Mouse (Mus musculus): ENCODE data around the gene Nxpe4. TPM values are rescaled to one million over a fixed set of nuclear protein-coding genes. Genes with fewer than 3 reads are reported as not detected.

Nxpe4 gene
- total RNA-seq (2023): 100 to 1,000 TPM; 134 to 142 TPM

DNA sequence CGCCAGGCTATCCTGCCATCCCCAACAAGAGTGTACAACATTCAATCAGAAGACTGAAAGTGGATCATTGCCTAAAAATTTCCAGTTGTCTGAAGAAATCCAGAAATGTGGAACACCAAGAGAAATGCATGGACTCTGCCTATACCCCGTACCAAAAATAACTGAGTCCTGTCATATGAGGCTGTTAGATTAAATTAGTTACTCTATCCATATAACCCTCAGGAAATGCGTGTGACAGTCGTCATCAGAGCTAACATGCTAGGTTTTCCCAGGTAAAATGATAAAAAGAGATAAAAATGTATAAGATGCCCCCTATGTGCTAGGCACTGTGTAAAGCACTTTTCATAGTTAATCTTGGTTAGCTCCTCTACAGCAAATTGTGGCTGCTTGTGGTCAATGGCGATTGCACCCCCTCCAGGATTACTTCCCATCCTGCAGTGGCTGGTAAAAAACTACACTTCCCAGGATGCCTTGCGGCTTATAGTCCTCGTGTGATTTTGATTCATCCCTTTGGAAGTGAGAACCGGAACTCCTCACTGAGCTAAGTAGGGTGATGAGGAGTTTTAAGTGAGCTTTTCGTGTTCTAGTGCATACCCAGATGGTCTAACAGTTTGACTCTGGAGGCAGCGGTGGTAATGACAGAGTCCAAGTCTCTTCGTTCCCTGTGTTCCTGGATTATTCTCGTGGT, at the start of gene Nxpe4:
Gene Nxpe4, plus strand, starts transcription at position 519 of the 688 bp plus-strand sequence.

DNA sequence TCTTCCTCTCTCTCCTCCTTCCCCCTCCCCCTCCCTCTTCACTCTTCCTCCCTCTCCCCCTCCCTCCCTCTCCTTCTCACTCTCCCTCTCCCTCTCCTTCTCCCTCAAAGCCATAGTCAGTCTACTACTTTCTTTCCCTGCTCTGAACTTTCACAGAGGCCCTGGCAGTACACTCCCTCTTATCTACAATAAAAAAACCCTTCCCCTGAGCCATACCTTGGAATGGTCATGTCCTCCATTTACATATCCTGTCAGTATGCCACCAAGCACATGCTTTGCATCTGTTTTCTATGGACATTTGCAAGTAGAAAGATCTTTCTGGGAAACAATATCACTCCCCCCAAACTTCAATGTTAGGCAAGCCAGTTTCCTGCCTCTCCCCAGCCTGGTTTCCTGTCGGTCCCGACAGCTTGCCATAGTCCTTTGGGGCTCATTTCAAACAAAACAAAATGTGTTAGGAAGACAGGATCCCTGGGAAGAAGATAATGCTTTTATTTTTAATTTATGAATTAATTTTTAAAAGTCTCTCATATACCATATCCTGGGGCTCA, 191.4 kb downstream of the Nxpe4 start, which contains the start of gene Nxpe2:
Gene Nxpe2, minus strand, starts transcription at position 307 of the 551 bp plus-strand sequence.

Other genes starting within 250 kb of the Nxpe4 start
- gene Nxpe2, start 191.4 kb downstream of the Nxpe4 start, total RNA-seq (2023): 1 to 10 TPM; 1.3 TPM

All from monocyte, adult 59 days (primary cell).